Mouse (Mus musculus): Measurements from ENCODE around the gene Sept5.

Gene Sept5

GRCm38 (mm10) chr16:18629390-18630231 is at the start of gene Sept5:
Gene Sept5, minus strand, starts transcription at chr16:18629954.
- peak; percentile 49 for DNase-seq (ENCODE audit: low read depth, low spot score)

GRCm38 (mm10) chr16:18679112-18679511 is 49.4 kb upstream of the Sept5 start:
- DNase-seq (ENCODE audit: low read depth, low spot score) = peak; percentile 16

GRCm38 (mm10) chr16:18677746-18678679 is 48.3 kb upstream of the Sept5 start:
- DNase-seq (ENCODE audit: low read depth, low spot score) = peak; percentile 79

- DNase-seq (ENCODE audit: low read depth, low spot score) = no peak
Observed at GRCm38 (mm10) chr16:18673005-18673404, 43.3 kb upstream of the Sept5 start.

GRCm38 (mm10) chr16:18672027-18672426 is 42.3 kb upstream of the Sept5 start:
- DNase-seq (ENCODE audit: low read depth, low spot score) = no peak

- DNase-seq (ENCODE audit: low read depth, low spot score) = no peak
Observed at GRCm38 (mm10) chr16:18669914-18670313, 40.2 kb upstream of the Sept5 start.

- DNase-seq (ENCODE audit: low read depth, low spot score) = no peak
Observed at GRCm38 (mm10) chr16:18658597-18658996, 28.8 kb upstream of the Sept5 start.

- DNase-seq (ENCODE audit: low read depth, low spot score) = no peak
Observed at GRCm38 (mm10) chr16:18655372-18656098, 25.8 kb upstream of the Sept5 start.

- DNase-seq (ENCODE audit: low read depth, low spot score) = peak; percentile 38
Observed at GRCm38 (mm10) chr16:18653290-18654160, 23.8 kb upstream of the Sept5 start.

GRCm38 (mm10) chr16:18649126-18649525 is 19.4 kb upstream of the Sept5 start:
- no peak for DNase-seq (ENCODE audit: low read depth, low spot score)

- no peak for DNase-seq (ENCODE audit: low read depth, low spot score)
Observed at GRCm38 (mm10) chr16:18645329-18645728, 15.6 kb upstream of the Sept5 start.

GRCm38 (mm10) chr16:18644485-18644884 is 14.7 kb upstream of the Sept5 start:
- DNase-seq (ENCODE audit: low read depth, low spot score) = no peak

- no peak for DNase-seq (ENCODE audit: low read depth, low spot score)
Observed at GRCm38 (mm10) chr16:18643406-18643998, 13.7 kb upstream of the Sept5 start.

GRCm38 (mm10) chr16:18642897-18643296 is 13.1 kb upstream of the Sept5 start:
- no peak for DNase-seq (ENCODE audit: low read depth, low spot score)

GRCm38 (mm10) chr16:18642291-18642690 is 12.5 kb upstream of the Sept5 start:
- DNase-seq (ENCODE audit: low read depth, low spot score) = no peak

- no peak for DNase-seq (ENCODE audit: low read depth, low spot score)
Observed at GRCm38 (mm10) chr16:18639382-18639929, 9.7 kb upstream of the Sept5 start.

GRCm38 (mm10) chr16:18638396-18638795 is 8.6 kb upstream of the Sept5 start:
- DNase-seq (ENCODE audit: low read depth, low spot score) = no peak

GRCm38 (mm10) chr16:18636804-18637203 is 7.0 kb upstream of the Sept5 start:
- DNase-seq (ENCODE audit: low read depth, low spot score) = no peak

GRCm38 (mm10) chr16:18636401-18636800 is 6.6 kb upstream of the Sept5 start:
- no peak for DNase-seq (ENCODE audit: low read depth, low spot score)

GRCm38 (mm10) chr16:18633333-18633732 is 3.6 kb upstream of the Sept5 start:
- no peak for DNase-seq (ENCODE audit: low read depth, low spot score)
